Mouse (Mus musculus) urinary bladder, postnatal 25 days (tissue): Measurements from ENCODE around the gene Arntl.
A peak's percentile ranks its signal among the peaks of the same experiment; 100 is the strongest.
"Not testable (repeated sequence)": the region's sequence is repeated elsewhere in the genome, so short reads cannot be mapped to it uniquely, and the experiment has no call there.

Source experiments
- DNase-seq: peaks from one replicate; pipeline ENCODE4 v3.0.0; 2022; ENCODE audit warnings: low spot score

Arntl gene

DNA sequence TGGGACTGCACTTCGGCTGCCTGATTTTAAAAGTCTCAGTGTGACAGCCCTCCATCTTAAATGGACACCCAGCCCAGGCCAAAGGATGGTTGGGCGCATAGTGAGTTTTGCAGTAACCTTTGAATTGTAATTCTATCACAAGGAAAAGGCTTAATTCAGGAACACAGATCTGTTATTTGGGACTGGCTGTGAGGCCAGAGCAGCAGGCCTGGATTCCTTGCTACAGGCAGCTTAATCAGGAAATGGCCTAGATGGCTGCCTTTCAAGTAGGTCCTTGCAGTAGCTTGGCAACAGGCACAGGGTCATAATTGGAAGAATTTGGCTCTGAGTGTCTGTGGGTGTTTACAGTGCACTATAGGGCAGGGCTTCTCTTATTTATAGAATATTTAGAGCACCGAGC, 43.7 kb downstream of the Arntl start:
- DNase-seq = no peak

DNA sequence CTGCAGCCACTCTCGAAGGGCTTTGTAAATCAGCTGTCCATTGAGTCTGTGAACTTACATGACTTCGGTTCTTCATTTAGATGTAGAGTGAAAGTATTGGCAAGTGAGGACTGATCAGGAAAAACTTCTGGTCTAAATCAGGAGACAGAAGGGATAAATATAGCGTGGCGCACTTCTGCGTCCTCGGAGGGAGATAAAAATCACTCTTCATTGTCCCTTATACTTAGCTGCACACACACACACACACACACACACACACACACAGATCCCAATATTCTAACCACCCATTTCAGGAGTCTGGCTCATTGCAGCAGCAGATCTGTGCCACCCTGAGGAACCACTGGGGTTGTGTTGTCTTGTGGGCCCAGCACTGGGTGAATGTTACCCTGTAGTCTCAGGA, 44.3 kb downstream of the Arntl start:
- DNase-seq = no peak

DNA sequence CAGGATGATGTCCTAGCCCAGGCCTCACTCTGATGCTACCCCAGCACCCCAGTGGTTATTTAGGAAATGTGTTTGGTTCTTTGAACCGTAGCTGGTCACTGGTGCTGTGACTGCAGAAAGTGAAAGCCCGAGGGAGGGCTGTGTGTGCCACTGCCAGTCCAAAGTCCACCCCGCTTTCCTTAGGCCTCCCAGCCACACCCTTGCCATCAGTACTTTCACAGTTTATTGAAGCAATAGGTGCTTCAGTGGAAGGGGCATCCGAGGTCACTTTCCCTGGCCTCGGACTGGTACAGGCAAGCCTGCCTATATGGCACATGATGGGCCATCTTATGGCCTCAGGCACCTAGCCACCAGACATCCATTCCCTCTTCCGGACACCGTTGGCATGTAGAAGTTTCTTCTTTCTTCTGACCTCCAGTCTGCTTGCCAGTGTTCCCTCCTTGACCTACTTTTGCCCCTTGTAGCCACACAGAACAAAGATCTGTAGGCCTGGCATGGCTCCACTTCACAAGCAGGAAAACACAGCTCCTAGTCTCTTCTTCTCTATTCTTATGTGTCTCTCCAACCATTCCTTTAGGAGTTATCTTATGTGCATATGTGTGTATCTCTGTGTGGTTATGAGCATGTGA, 46.6 kb downstream of the Arntl start:
- no peak for DNase-seq

DNA sequence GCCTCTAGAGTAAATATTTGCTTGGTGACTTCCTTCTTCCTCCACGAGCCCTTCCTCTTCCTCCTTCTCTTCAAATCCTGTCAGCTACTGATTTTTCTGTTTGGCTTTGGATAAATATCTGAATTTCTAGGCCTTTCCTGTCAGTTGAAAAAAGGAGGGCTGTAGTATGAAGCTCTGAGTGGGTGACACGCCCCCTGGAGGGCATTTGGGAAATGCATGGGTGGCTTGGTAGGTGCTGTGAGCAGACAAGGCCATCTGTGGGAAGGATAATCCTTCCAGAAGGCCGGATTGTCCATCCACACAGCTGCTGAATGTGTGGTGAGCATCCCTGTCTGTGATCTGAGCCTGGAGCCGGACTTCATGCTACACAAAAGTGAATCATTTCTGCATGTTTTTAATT, 48.8 kb downstream of the Arntl start:
- DNase-seq = no peak

DNA sequence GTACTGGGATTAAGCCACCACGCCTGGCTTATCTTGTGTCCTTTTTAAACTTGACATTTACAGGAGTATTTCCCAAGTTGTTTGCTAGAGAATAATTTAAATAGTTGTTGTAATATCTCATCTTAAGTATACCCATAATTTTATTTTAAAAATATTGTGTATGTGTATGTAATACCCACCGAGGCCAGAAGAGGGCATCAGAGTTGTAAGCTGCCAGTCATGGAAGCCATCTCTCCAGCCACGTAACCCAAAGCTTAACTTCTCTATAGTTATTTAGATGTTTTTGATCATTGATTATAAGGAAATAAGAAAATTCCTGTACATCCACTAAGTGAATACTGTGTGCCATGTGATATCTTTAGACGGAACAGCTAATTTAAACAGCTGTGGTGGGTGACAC, 51.2 kb downstream of the Arntl start:
- DNase-seq = no peak

DNA sequence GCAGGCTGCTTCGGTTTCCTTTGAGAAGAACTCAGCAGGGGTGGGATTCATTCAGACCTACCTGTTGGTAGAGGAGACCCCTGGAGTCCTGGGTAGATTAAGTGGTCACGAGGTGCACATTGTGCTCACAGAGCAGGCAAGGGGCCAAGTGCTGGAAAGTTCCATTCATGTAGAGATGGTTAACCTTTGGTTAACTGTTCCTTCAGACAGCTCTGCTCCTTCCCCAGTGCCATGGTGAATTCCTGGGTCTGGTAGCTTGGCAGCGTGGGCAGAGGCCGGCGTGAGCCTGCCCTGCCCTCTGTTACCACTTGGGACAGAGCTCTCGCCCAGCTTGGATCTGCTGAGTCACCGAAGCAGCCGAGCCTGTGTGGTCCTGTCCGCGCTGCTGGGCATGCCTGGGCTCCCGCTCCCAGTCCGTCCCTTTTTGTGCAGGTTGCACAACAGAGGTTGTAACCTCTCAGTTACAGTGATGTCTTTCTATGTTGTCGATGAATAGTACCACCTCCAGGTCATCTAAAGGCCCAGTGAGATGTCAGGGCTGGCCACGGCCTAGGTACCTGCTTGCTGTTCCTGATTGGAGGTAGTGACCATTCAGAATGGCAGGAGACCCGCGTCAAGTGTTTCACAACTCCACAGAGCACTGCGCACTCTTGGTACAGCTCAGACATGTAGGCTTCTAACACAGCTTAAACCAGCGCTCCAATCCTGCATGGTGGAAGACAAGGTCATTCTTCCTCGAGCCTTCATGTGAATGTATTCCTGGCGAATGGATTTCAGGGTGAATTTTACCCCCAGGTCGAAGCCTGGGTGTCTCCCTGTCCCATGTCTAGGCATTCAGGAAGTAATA, 53.3 kb downstream of the Arntl start:
- peak; percentile 53 for DNase-seq

DNA sequence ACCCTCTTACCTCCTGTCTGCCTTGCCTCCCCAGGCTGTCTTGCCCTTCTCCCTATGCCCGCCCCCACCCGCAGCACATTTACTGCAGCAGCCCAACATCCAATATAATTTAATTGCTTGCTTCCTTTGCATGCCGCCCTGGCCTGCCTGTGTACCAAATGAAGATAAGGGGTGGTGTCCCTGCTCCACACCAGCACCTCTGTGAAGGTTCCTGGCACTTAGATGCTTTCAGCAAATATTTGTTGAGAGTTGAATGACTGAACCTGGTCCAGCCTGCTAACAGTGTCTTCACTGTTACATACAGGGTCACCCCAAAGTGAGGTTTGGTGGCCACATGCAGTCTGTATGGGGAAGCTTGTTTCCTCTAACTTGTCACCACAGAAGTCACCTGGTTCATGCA, 54.4 kb downstream of the Arntl start:
- no peak for DNase-seq

DNA sequence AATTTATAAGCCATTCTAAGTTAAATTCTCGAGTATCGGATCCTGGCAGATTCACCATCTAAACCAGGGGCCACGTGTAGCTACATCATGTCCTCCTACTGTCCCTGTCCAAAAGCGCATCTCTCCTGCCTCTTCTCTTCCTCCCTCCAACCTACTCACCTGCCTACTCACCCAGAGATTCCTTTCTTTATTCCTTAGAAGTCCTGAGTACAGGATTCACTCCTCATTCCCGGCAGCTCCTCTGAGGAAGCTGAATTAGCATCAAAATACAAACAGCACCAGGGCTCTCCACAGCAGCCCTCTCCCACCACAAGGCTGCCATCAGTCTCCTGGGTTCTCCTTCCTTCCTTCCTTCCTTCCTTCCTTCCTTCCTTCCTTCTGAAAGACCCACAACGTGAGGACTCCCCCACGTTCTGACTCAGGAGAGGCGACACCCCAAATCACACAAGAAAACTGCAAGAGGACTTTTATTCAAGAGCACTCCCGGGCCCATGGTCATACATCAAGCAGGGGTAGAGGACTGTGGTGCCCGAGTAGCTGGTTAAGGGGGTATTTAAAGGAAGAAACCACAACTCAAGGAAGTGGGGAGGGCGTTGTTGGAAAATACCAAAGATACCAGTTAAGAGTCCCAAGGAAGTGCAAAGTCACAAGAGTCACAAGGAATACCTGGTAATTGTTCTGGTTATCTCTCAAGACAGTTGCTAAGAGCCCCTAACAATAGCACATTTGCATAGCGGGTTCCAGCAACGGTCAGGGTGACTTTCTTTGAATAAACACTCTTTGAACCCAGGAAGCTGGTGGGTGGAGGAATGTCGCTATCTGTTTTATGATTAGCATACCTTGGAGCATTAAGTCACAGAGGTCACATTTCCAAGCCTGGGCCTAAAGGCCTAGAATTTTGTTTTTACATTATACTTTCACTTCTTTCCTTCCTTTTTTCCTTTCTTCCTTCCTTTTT, 55.5 kb downstream of the Arntl start:
- not testable (repeated sequence) for DNase-seq

DNA sequence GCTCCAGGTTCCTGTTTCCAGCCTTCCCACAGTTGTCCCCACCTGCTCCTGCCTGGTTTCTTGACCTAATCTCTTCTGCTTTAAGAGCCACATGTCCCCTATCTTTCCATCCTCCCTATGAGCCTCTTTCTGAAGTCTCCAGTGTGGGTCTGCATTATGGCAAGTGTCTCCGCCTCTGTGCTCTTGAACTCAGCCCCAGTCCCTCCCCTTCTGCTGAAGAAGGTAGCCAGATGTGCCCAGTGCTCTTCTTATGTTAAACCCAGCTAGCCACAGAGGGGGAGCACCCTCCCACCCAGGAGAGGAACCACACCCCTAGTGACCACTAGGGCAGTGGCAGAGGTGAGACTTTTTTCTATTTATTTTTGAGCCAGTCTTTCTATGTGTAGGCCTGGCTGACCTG, 56.7 kb downstream of the Arntl start:
- no peak for DNase-seq

DNA sequence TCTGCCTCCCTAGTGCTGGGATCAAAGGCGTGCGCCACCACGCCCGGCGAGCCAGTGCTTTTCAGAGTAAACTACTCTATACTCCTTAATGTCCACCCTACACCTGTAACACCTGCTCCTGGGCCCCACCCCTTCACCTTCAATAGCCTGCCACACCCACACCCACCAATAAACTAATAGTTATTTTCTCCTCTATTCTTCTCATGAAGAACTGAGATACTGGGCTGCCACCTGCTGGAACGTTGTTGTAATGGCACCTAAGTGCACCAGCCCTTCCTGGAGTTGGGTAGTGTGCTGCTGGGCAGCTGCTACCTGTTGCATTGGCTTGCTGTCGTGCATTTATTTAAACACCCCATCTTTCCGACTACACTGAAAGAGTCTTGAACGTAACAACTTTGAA, 61.0 kb downstream of the Arntl start:
- peak; percentile 61 for DNase-seq

DNA sequence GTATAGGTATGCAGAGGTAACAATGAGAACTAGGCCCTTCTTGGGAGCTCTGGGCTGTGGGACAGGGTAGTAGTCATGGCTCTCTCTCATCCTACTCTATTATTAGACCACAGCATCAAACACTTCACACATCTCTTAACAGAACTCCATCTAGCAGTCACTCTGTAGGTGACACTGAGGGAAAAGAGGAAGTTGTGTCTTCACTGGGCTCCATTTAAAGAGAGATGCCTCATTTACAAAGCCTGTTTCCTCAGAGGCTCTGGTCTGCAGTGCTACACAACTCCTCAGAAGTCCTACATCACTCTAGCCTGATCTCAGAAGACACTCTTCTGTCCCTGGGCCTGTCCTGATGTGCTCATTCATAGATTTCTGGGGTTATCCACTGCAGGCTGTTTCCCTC, 61.8 kb downstream of the Arntl start:
- no peak for DNase-seq

DNA sequence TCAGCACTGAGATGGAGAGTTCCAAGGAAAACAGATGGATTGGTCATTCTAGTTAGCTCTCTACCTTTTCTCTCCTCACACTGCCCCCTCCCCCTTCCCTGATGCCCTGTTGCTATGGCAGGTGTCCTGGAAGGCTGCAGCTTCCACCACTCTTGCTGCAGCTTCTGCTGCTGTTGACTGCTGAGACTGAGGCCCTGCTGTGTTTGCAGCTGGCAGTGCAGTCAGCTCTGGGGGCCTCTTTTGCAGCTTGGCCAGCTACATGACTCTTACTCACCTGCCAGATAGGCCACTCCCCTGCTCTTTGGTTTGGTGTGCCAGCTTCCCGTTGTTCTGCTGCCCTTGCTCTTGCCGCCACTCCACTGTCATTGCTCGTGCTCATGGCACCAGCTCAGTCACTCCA, 62.7 kb downstream of the Arntl start:
- DNase-seq = no peak

DNA sequence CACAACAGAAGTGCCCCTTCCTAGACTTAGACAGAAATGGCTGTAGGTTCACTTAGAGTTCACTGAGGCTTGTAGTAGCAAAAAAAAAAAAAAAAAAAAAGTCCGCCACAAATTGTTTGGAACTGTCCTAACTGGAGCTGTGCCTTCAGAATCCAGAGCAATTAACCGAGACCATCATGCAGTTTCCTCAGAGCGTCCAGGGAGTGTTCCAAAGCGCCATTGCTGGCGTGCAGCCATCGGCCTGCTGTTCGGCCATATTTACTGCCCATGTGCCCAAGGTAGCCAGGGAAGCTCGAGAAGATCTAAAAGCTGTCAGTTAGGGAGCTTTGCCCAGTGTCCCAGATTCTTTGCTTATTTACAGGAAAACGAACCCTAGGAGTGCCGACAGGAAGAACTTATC, 63.3 kb downstream of the Arntl start:
- DNase-seq = no peak

DNA sequence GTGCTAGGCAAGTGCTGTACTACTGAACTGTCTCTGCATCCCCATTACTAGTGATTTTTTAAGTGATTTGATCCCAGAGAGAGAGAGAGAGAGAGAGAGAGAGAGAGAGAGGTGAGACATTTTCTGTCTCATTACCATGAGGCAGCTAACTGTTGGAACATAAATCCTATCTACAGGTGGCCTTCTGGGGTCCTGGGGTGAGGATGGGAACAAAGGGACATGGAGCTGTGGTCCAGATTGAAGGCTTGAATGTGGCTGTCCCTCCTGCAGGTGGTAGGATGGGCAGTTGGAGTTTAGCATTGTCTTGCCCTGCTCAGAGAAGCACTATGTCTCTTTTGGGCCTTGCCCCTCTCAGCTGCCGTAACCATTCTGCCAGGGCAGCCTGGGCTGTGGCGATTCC, 63.7 kb downstream of the Arntl start:
- no peak for DNase-seq

DNA sequence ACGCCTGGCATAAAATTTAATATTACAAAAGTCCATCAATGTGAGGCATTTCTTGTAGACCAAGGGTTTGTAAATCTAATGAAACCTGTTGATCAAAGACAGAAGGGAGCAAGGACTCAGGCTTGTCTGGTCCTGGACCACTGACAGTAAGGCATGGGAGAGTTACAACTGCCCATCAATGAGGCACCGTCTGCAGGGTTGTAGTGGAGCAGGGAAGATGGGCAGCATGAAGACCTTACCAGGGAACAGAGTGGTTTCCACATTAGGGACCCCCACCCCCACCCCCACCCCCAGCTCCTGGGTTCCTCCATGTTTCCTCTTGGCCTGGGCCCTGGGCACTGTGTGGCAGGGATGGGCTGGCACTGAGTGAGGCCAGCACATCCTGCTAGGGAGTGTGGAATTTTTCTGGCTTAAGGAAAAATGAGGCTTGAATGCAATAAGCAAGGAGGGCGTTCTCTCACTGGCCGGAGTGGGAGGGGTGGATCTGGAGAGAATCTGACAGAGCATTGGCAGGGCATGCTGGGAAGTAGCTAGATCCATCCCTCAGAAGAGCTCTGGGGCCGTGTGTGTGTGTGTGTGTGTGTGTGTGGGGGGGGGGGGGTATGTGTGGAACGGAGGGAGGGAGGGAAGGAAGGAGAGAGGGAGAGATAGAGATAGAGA, 65.2 kb downstream of the Arntl start:
- DNase-seq = no peak

DNA sequence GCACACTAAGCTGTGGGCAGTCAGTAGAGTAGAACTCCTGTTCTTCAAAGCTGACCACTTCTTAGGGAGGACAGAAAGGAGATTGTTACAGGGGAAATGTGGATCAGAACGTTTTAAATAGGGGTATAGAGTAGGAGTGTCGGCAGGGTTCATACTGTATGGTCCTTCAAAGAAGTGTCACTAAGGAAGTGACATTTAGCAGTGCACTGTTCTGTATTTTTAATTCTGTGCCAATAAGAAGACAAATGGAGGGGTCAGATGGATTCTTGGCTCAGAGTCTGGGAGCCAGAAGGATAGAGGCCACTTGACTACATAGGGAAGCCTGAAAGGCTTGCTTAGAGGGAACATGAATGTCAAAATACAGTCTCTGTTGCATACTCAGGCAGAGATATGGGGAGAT, 70.0 kb downstream of the Arntl start:
- no peak for DNase-seq

DNA sequence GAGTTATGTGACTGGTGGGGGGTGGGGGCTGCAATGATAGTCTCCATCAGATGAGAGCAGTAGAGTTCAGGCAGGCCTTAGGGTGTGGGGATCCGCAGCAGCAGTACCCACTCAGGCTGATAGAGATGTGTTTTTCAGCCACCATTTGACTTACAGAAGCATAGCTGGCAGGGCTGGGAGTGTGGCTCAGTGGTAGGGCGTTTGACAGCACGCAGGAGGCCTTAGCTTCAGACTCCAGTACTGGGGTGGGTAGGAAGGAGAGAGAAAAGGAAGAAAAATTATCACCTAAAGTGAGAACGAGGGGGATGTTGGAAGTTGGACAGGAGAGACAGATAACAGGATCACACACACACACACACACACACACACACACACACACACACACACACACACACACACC, 71.2 kb downstream of the Arntl start:
- no peak for DNase-seq

DNA sequence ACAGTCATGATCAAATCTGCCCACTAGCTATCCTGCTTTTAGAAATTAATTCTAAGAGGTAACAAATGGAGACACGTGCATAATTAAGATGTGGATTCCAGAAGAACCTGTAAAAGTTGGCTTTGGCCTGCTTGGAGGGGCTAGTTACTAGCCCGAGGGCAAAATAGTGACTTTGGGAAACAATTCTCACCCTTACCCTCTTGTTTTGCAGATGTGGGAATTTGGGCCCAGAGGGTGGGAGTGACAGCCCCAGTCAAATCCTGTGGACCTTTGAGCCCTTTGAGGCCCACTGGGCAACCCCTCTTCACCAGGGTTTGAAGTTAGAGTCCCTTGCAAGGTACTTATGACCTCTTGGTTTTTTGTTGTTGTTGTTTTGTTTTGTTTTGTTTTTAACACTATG, 72.0 kb downstream of the Arntl start:
- no peak for DNase-seq

DNA sequence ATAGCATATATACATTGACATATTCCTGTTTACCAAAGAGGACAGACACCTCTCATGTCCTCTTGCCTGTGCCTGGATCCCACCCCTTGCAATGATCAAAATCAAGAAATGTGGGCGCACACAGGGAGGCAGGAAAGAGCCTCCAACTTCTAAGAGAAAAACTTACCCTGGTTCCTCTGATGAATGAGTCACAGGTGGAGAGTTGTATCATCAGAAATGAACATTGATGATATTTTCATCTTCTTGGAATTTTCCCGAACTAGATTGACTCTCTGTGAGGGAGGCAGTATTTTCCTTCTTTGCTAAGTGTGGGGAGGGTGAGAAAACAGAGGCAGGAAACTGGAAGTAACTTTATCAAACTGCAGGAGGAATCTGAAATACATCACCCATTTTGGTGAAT, 78.1 kb downstream of the Arntl start:
- no peak for DNase-seq

DNA sequence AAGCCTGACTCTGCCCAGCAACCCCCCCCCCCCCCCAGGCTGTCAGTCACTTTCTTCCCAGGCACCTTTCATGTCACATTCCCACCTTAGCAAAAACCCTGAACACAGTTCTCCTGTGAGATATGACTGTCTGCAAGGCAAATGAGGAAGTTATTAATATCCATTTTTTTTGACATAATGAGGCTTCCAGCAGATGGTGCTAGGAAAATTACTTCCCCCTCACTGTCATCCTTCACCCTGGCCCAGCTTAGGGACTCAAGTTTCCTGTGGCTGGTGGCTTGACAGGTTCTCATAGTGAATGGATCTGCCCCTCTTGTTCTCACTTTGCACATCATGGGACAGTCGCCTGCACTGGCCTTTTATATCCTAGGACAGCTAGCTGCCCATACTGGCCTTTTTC, 81.9 kb downstream of the Arntl start:
- DNase-seq = no peak

DNA sequence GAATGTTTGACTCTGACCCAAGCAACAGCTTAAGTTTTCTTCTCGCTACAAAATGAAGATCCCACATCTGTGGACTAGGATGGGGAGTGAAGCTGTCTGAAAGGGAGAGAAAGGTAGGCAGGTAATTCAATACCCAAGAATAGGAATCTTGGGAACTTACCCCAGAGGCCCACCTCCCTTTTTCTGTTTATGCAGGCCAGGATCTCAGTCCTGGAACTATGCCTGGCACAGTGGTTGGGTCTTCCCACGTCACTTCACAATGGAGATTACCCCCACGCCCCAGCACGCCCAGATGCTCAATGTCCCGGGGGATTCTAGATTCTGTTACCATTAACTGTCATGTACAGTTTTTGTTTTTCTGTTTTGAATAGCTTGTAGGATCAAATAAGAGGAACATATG, 84.5 kb downstream of the Arntl start:
- no peak for DNase-seq

DNA sequence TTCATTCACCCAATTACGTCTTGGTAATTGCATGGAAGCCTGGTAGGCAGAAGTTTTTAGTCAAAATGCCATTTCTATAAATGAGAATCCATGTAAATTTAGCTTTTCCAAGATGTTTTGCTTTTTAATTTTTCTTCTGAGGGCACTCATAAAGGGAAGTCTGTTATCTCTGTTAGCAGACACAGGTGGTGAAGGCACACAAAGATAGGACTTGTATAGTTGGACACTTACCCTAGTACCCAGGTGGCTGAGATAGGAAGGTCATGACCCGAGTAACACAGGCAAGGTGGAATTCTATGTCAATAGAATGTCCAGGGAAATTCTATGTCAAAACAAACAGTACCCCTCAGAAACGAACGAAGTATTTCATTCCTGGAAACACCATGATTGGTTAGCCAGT, 84.9 kb downstream of the Arntl start:
- DNase-seq = no peak
